Mouse (Mus musculus): ENCODE measurements around the gene Jdp2.

GRCm38 (mm10) chr12:85569393-85570157 is 29.3 kb upstream of the Jdp2 start:
- TF ChIP-seq CTCF (IDR thresholded peaks at IDR 0.05; ENCODE audit: extremely low read depth, insufficient read depth, insufficient read length, insufficient replicate concordance) (no peak), POLR2A (IDR thresholded peaks at IDR 0.05; ENCODE audit: low read depth, low read length) (no peak)

Data from spleen, adult 2 months (tissue).